Mouse (Mus musculus): ENCODE measurements at regions not wholly inside any gene's neighbourhood (a gene's known extent, or its start where the extent isn't known, plus 50 kb on each side); places are given as distances from the start of the nearest gene placed in this dataset.
A peak's percentile ranks its signal among the peaks of the same experiment; 100 is the strongest.
"Not testable (repeated sequence)": the region's sequence is repeated elsewhere in the genome, so short reads cannot be mapped to it uniquely, and the experiment has no call there.

DNA sequence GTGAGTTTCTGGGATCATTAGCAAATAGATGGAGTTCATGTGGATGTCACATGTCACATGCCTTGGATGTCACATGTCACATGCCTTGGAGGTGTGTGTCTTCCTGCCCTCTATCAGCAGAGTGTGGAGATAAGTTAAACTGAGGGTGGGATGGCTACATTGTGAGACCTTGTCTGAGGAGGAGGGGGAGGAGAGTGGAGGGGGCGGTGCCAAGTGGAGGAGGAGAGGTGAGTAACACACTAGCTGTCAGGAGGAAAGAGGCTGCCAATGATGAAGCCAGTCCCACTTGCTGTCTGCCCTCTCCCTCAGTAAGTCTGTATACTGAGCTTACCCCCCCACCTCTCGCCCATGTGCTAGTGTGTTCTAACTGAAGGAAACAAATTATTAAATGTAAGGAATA, 81.5 kb upstream of the Dynlt1c start:
- H3K9ac ChIP-seq (replicated peaks; ENCODE audit: low read length); H3K4me2 ChIP-seq (ENCODE audit: low read length); H3K36me3 ChIP-seq (ENCODE audit: control insufficient read depth, insufficient read depth, low read length); H3K9me3 ChIP-seq (ENCODE audit: control insufficient read depth, low read length); H3K27ac ChIP-seq (replicated peaks; ENCODE audit: low read depth, low read length); H3K4me1 ChIP-seq (ENCODE audit: control insufficient read depth, insufficient read depth, low read length); H3K27me3 ChIP-seq (ENCODE audit: control insufficient read depth, insufficient read depth, low read length); ATAC-seq (ENCODE audit: low FRiP score, low TSS enrichment); H3K4me3 ChIP-seq (replicated peaks; ENCODE audit: low read depth, low read length); DNase-seq: not testable (repeated sequence)
- WGBS = 78% methylated on average over 2 of the region's 2 CpGs

DNA sequence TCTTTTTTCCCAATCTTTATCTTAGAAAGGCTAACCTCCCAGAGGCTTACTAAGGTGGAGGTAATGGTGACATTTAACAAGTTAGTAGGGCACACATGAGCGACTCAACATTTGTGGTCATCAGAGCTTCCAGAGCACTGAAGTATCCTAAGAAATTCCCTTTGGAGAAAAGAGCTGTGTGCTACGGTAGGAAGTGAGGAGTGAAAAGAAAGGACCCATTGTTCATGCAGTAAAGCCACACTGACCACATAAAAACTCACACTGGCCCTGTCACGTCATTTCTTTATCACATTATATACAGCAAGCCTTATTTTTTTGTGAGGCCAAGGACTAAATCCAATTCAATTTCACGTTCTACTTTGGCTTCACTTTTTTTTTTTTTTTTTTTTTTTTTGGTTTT, 80.7 kb upstream of the Dynlt1c start:
- 38% methylated on average over 4 of the region's 4 CpGs for WGBS
- not testable (repeated sequence) for H3K9ac ChIP-seq (replicated peaks; ENCODE audit: low read length); H3K4me1 ChIP-seq (ENCODE audit: control insufficient read depth, insufficient read depth, low read length); H3K4me2 ChIP-seq (ENCODE audit: low read length); H3K27me3 ChIP-seq (ENCODE audit: control insufficient read depth, insufficient read depth, low read length); H3K27ac ChIP-seq (replicated peaks; ENCODE audit: low read depth, low read length); ATAC-seq (ENCODE audit: low FRiP score, low TSS enrichment); H3K9me3 ChIP-seq (ENCODE audit: control insufficient read depth, low read length); H3K4me3 ChIP-seq (replicated peaks; ENCODE audit: low read depth, low read length); H3K36me3 ChIP-seq (ENCODE audit: control insufficient read depth, insufficient read depth, low read length); DNase-seq

- not testable (repeated sequence) for H3K9ac ChIP-seq (replicated peaks; ENCODE audit: low read length); ATAC-seq (ENCODE audit: low FRiP score, low TSS enrichment); H3K36me3 ChIP-seq (ENCODE audit: control insufficient read depth, insufficient read depth, low read length); H3K27me3 ChIP-seq (ENCODE audit: control insufficient read depth, insufficient read depth, low read length); H3K4me1 ChIP-seq (ENCODE audit: control insufficient read depth, insufficient read depth, low read length); H3K27ac ChIP-seq (replicated peaks; ENCODE audit: low read depth, low read length); H3K4me3 ChIP-seq (replicated peaks; ENCODE audit: low read depth, low read length); H3K4me2 ChIP-seq (ENCODE audit: low read length); DNase-seq; H3K9me3 ChIP-seq (ENCODE audit: control insufficient read depth, low read length)
- WGBS = 89% methylated on average over 5 of the region's 9 CpGs
Measured at GRCm38 (mm10) chr17:6522185-6522584, 79.3 kb upstream of the Dynlt1c start.

GRCm38 (mm10) chr17:6538723-6539122, 62.7 kb upstream of the Dynlt1c start:
- WGBS = no CpG with 5 or more reads among the region's 5 CpGs
- DNase-seq; H3K27ac ChIP-seq (replicated peaks; ENCODE audit: low read depth, low read length); H3K27me3 ChIP-seq (ENCODE audit: control insufficient read depth, insufficient read depth, low read length); H3K9me3 ChIP-seq (ENCODE audit: control insufficient read depth, low read length); H3K4me3 ChIP-seq (replicated peaks; ENCODE audit: low read depth, low read length); H3K36me3 ChIP-seq (ENCODE audit: control insufficient read depth, insufficient read depth, low read length); ATAC-seq (ENCODE audit: low FRiP score, low TSS enrichment); H3K4me2 ChIP-seq (ENCODE audit: low read length); H3K9ac ChIP-seq (replicated peaks; ENCODE audit: low read length); H3K4me1 ChIP-seq (ENCODE audit: control insufficient read depth, insufficient read depth, low read length): not testable (repeated sequence)

GRCm38 (mm10) chr17:6547064-6547760, 54.3 kb upstream of the Dynlt1c start:
- not testable (repeated sequence) for H3K27ac ChIP-seq (replicated peaks; ENCODE audit: low read depth, low read length); H3K36me3 ChIP-seq (ENCODE audit: control insufficient read depth, insufficient read depth, low read length); H3K4me1 ChIP-seq (ENCODE audit: control insufficient read depth, insufficient read depth, low read length); DNase-seq; H3K27me3 ChIP-seq (ENCODE audit: control insufficient read depth, insufficient read depth, low read length); H3K9me3 ChIP-seq (ENCODE audit: control insufficient read depth, low read length); H3K4me3 ChIP-seq (replicated peaks; ENCODE audit: low read depth, low read length); H3K9ac ChIP-seq (replicated peaks; ENCODE audit: low read length); H3K4me2 ChIP-seq (ENCODE audit: low read length)
- ATAC-seq (ENCODE audit: low FRiP score, low TSS enrichment) = peak; percentile 84
- WGBS = no CpG with 5 or more reads among the region's 8 CpGs

GRCm38 (mm10) chr17:6547937-6548336, 53.5 kb upstream of the Dynlt1c start:
- WGBS = no CpG with 5 or more reads among the region's 6 CpGs
- not testable (repeated sequence) for ATAC-seq (ENCODE audit: low FRiP score, low TSS enrichment); H3K27me3 ChIP-seq (ENCODE audit: control insufficient read depth, insufficient read depth, low read length)

More at GRCm38 (mm10) chr17:6547937-6548336, 53.5 kb upstream of the Dynlt1c start:
- H3K36me3 ChIP-seq (ENCODE audit: control insufficient read depth, insufficient read depth, low read length); DNase-seq; H3K27ac ChIP-seq (replicated peaks; ENCODE audit: low read depth, low read length); H3K4me2 ChIP-seq (ENCODE audit: low read length); H3K4me3 ChIP-seq (replicated peaks; ENCODE audit: low read depth, low read length); H3K9me3 ChIP-seq (ENCODE audit: control insufficient read depth, low read length); H3K9ac ChIP-seq (replicated peaks; ENCODE audit: low read length); H3K4me1 ChIP-seq (ENCODE audit: control insufficient read depth, insufficient read depth, low read length): not testable (repeated sequence)
